Mouse (Mus musculus) forebrain, embryonic 16.5 days (tissue): ENCODE data around the gene Cdhr5. TPM values are rescaled to one million over a fixed set of nuclear protein-coding genes. Genes with fewer than 3 reads are reported as not detected.
A peak's percentile ranks its signal among the peaks of the same experiment; 100 is the strongest.

Experiments
- ATAC-seq: fragments of 200-750 bp; cut with Nextera tagmentation; 2 replicates; pipeline ENCODE4 v1.8.0; 2017; ENCODE audit warnings: mild to moderate bottlenecking, moderate library complexity
- H3K27ac ChIP-seq: fragments of 300-500 bp; sonication (generic); 2 replicates; pipeline ENCODE4 v1.5.1; 2014; ENCODE audit warnings: low read length, control low read depth
- H3K27me3 ChIP-seq: fragments of 300-500 bp; sonication (generic); replicated peaks from 2 replicates; pipeline ENCODE4 v1.6.1; 2014; ENCODE audit warnings: low read length; ENCODE audit not compliant: control insufficient read depth, insufficient read depth
- H3K36me3 ChIP-seq: fragments of 300-500 bp; sonication (generic); 2 replicates; pipeline ENCODE4 v1.6.1; 2014; ENCODE audit not compliant: control insufficient read depth, insufficient read depth
- H3K4me1 ChIP-seq: fragments of 300-500 bp; sonication (generic); replicated peaks from 2 replicates; pipeline ENCODE4 v1.6.1; 2014; ENCODE audit warnings: low read length; ENCODE audit not compliant: control insufficient read depth, insufficient read depth
- H3K4me2 ChIP-seq: fragments of 300-500 bp; sonication (generic); 2 replicates; pipeline ENCODE4 v1.6.1; 2014; ENCODE audit warnings: mild to moderate bottlenecking, low read length, control low read depth
- H3K4me3 ChIP-seq: fragments of 300-500 bp; sonication (generic); replicated peaks from 2 replicates; pipeline ENCODE4 v1.5.1; 2014; ENCODE audit warnings: mild to moderate bottlenecking, low read length, control low read depth
- H3K9ac ChIP-seq: fragments of 300-500 bp; sonication (generic); replicated peaks from 2 replicates; pipeline ENCODE4 v1.6.1; 2014; ENCODE audit warnings: low read depth, low read length, control low read depth
- H3K9me3 ChIP-seq: fragments of 300-500 bp; sonication (generic); 2 replicates; pipeline ENCODE4 v1.6.1; 2016; ENCODE audit warnings: low read length; ENCODE audit not compliant: control insufficient read depth
- WGBS: fragments of 180-500 bp; shearing (Covaris S2); extraction: QIAGEN DNeasy Blood & Tissue Kit; methylation state at CpG from one replicate; pipeline ENCODE4 v1.1.7; 2014; 5-methylcytosine and 5-hydroxymethylcytosine counted together
- polyA plus RNA-seq: library from polyadenylated mRNA; unstranded; fragments of >200 nt; fragmentation: Nextera tagmentation; extraction: Ambion mirVana; gene quantifications from 2 replicates; pipeline ENCODE4 v1.2.1, GENCODE M21; 2015

The Cdhr5 gene
- polyA plus RNA-seq, 1 experiment from 2014 or later: not detected

- ATAC-seq: no peak
- Histone ChIP-seq H3K4me2 (no peak overlapping the region), H3K4me3 (no peak overlapping the region)
Observed at GRCm38 (mm10) chr7:141230570-141230969, 46.0 kb downstream of the Cdhr5 start.

GRCm38 (mm10) chr7:141229702-141230101, 46.9 kb downstream of the Cdhr5 start:
- Histone ChIP-seq H3K36me3 (peaks cover 18% of the 10 kb centered on the region), H3K4me1 (peaks cover 18% of the 10 kb centered on the region), H3K9ac (peak overlapping the region; percentile 94; the same call in 1 of the 2 replicates), H3K27me3 (no peaks in the 10 kb centered on the region), H3K27ac (no peak overlapping the region), H3K4me2 (peak overlapping the region; percentile 98), H3K9me3 (no peaks in the 10 kb centered on the region), H3K4me3 (peak overlapping the region; percentile 93)
- 63% methylated on average over 6 of the region's 6 CpGs for WGBS
- no peak for ATAC-seq

More at GRCm38 (mm10) chr7:141230570-141230969, 46.0 kb downstream of the Cdhr5 start:
- Histone ChIP-seq H3K27ac (no peak overlapping the region), H3K27me3 (no peaks in the 10 kb centered on the region), H3K4me1 (peaks cover 18% of the 10 kb centered on the region), H3K9ac (no peak overlapping the region), H3K9me3 (no peaks in the 10 kb centered on the region), H3K36me3 (peaks cover 20% of the 10 kb centered on the region)
- WGBS: 91% methylated on average over 4 of the region's 4 CpGs

GRCm38 (mm10) chr7:141228279-141229067, 48.1 kb downstream of the Cdhr5 start, which contains the start of gene Phrf1:
Phrf1 (plus strand) TSS chr7:141228784.
- under 1% methylated on average over 72 of the region's 76 CpGs for WGBS
- Histone ChIP-seq H3K36me3 (peaks cover 13% of the 10 kb centered on the region), H3K9ac (peak within 1 kb of the TSS; percentile 94), H3K4me2 (peak within 1 kb of the TSS; percentile 98), H3K4me1 (peaks cover 18% of the 10 kb centered on the region), H3K27ac (peak within 1 kb of the TSS; percentile 94), H3K9me3 (no peaks in the 10 kb centered on the region), H3K4me3 (peak within 1 kb of the TSS; percentile 93), H3K27me3 (no peaks in the 10 kb centered on the region)
- ATAC-seq: peak; percentile 94

DNA sequence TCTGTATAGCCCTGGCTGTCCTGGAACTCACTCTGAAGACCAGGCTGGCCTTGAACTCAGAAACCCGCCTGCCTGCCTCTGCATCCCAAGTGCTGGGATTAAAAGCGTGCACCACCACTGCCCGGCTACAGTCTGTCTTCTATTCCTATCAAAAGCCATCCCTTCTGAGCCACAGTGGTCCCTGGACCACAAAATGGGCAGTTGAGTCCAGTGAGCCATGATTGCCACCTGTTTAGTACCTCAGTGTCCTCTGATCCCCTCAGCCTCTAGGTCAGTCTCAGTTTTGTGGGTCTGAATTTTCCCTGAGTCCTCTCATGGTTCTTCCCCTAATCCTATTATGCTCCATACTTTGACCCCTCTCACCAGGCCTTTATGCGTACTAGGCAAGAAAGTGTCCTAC, 48.8 kb downstream of the Cdhr5 start:
- peaks cover 18% of the 10 kb centered on the region for H3K4me1 ChIP-seq
- WGBS: 76% methylated on average over 4 of the region's 4 CpGs
- H3K27ac ChIP-seq: no peak overlapping the region; the same call in 1 of the 2 replicates
- no peaks in the 10 kb centered on the region for H3K9me3 ChIP-seq
- H3K9ac ChIP-seq: peak overlapping the region; percentile 94; the same call in 1 of the 2 replicates
- no peak overlapping the region; the same call in 1 of the 2 replicates for H3K4me3 ChIP-seq
- H3K4me2 ChIP-seq: no peak overlapping the region
- no peaks in the 10 kb centered on the region for H3K27me3 ChIP-seq
- ATAC-seq: no peak
- peaks cover 7% of the 10 kb centered on the region for H3K36me3 ChIP-seq

- Histone ChIP-seq H3K4me3 (no peak overlapping the region), H3K36me3 (no peaks in the 10 kb centered on the region), H3K27me3 (no peaks in the 10 kb centered on the region), H3K27ac (no peak overlapping the region), H3K9ac (no peak overlapping the region), H3K9me3 (no peaks in the 10 kb centered on the region), H3K4me2 (no peak overlapping the region), H3K4me1 (peaks cover 27% of the 10 kb centered on the region)
- WGBS: 91% methylated on average over 6 of the region's 6 CpGs
- no peak for ATAC-seq
Observed at GRCm38 (mm10) chr7:141226535-141226934, 50.1 kb downstream of the Cdhr5 start.

DNA sequence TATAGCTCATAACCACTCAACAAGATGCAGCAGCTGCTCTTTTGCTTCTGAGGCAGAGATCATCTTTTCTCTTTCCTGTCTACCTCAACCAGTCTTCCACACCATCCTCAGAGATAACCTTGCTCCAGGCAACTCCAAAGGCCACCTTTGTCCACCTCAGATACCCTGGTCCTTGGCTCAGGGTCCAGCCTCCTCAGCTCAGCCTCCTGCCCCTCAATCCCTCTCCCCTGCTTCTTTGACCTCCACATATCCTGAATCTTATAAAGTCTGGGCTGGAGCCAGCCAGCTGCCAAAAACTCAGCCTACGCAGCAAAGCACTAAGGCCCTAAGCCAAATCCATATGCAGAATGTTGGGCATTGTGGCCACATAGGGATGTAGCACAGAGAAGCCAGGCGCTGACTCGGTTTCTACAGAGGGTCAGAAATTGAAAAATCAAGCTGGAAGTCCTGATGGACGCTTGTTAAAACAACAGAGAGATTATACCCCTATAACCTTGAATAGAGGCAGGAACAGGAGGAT, 53.8 kb downstream of the Cdhr5 start:
- Histone ChIP-seq H3K9ac (no peak overlapping the region), H3K4me1 (peaks cover 14% of the 10 kb centered on the region), H3K36me3 (no peaks in the 10 kb centered on the region), H3K27me3 (no peaks in the 10 kb centered on the region), H3K4me2 (peak overlapping the region; percentile 75; the same call in 1 of the 2 replicates), H3K9me3 (no peaks in the 10 kb centered on the region), H3K27ac (no peak overlapping the region), H3K4me3 (no peak overlapping the region)
- no peak for ATAC-seq
- WGBS: 88% methylated on average over 4 of the region's 4 CpGs

- H3K36me3 ChIP-seq: no peaks in the 10 kb centered on the region
- peaks cover 14% of the 10 kb centered on the region for H3K4me1 ChIP-seq
- peak overlapping the region; percentile 60 for H3K9ac ChIP-seq
- peak overlapping the region; percentile 47 for H3K4me3 ChIP-seq
- peak overlapping the region; percentile 38; the same call in 1 of the 2 replicates for H3K27ac ChIP-seq
- no peak for ATAC-seq
- peak overlapping the region; percentile 75 for H3K4me2 ChIP-seq
- no peaks in the 10 kb centered on the region for H3K9me3 ChIP-seq
- H3K27me3 ChIP-seq: no peaks in the 10 kb centered on the region
- WGBS: 3% methylated on average over 8 of the region's 8 CpGs
Observed at GRCm38 (mm10) chr7:141222126-141222467, 54.5 kb downstream of the Cdhr5 start.

DNA sequence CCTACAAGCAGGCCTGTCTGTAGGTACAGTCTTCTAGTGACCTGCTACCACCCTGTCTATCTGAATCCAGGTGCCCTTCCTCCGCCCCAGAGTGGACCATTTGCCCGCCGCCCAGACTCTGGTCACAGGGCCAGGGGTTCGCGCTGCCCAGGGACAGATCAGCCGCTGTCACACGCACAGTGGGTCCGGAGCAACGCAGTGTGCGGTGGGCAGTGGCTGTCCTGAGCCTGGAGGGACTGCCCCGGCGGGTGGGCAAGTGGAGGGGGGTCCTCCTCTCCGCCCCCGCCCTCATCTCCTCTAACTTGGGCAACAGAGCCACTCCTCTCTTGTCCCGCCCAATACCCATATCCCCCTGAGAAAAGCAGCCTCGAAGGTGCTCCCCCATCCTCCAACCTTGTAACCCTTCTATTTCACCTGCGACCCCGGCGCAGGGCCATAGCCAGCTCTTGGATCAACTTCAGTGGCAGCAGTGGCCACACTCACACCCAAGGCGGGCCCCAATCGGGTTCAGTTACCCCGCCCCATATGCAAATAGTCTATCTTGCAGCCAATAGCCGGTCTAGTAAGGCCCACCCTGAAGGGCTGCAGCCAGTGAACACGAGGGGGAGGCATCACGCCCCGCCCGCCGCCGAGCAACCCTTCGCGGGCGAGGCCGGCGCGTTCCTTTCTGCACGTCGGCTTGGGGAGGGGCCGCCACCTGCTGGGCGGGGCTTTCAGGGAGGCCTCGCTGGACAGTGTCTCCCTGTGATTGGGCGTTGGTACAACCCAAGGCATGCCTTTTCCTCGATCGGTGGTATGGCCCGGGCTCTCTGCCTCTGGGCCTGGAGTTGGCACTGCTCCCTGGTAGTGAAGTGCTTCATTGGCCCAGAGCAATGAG, 55.1 kb downstream of the Cdhr5 start:
- Histone ChIP-seq H3K27ac (peak overlapping the region; percentile 61), H3K4me2 (peak overlapping the region; percentile 75), H3K27me3 (no peaks in the 10 kb centered on the region), H3K4me1 (peaks cover 19% of the 10 kb centered on the region), H3K36me3 (no peaks in the 10 kb centered on the region), H3K9me3 (no peaks in the 10 kb centered on the region), H3K4me3 (peak overlapping the region; percentile 47), H3K9ac (peak overlapping the region; percentile 60)
- 2% methylated on average over 44 of the region's 44 CpGs for WGBS
- ATAC-seq: peak; percentile 97

GRCm38 (mm10) chr7:141220377-141220776, 56.2 kb downstream of the Cdhr5 start:
- ATAC-seq: no peak
- Histone ChIP-seq H3K27ac (no peak overlapping the region), H3K9me3 (no peaks in the 10 kb centered on the region), H3K36me3 (no peaks in the 10 kb centered on the region), H3K4me3 (no peak overlapping the region), H3K4me2 (no peak overlapping the region), H3K27me3 (no peaks in the 10 kb centered on the region), H3K4me1 (peaks cover 25% of the 10 kb centered on the region), H3K9ac (no peak overlapping the region)
- WGBS: 74% methylated on average over 1 of the region's 1 CpGs
